Mouse (Mus musculus): ENCODE data around the gene Spty2d1.

Spty2d1 gene

GRCm38 (mm10) chr7:47022482-47022881, 14.3 kb upstream of the Spty2d1 start:
- no peak for DNase-seq (ENCODE audit: low read depth, low spot score)

DNA sequence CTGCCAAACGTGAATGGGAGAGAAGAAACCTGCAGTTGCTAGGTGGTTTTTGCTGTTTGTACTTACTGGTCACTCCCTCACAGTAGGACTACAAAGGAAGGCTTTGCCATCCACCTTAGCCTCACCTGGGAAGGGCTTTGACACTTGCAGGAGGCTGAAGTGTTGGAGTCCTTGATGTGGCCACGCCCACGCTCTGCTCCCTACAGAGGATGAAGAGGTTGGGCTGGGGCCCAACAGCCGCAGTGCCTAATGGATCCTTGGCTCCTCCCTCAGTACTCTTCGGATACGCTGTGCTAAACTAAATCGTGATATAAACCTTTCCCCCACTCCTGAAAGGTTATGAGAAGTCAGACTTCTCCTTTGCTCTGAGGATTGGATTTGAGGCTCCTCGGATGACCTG, 12.7 kb upstream of the Spty2d1 start:
- no peak for DNase-seq (ENCODE audit: low read depth, low spot score)

GRCm38 (mm10) chr7:47019641-47020040, 11.4 kb upstream of the Spty2d1 start:
- no peak for DNase-seq (ENCODE audit: low read depth, low spot score)

GRCm38 (mm10) chr7:47017146-47017545, 8.9 kb upstream of the Spty2d1 start:
- DNase-seq (ENCODE audit: low read depth, low spot score), result no peak

DNA sequence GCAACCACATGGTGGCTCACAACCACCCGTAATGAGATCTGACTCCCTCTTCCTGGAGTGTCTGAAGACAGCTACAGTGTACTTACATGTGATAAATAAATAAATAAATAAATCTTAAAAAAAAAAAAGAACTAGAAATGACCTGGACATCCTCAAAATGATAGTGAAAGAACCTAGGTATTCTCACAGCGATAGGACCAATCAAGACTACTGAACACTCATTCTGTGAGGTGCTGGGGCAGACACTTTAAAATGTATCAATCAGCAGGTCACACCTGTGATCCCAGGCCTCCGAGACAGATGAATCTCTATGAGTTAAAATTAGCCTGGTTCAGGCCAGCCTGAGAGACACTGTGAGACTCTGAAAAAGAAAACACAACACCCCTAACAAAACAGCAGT, 8.4 kb upstream of the Spty2d1 start:
- DNase-seq (ENCODE audit: low read depth, low spot score), result no peak

DNA sequence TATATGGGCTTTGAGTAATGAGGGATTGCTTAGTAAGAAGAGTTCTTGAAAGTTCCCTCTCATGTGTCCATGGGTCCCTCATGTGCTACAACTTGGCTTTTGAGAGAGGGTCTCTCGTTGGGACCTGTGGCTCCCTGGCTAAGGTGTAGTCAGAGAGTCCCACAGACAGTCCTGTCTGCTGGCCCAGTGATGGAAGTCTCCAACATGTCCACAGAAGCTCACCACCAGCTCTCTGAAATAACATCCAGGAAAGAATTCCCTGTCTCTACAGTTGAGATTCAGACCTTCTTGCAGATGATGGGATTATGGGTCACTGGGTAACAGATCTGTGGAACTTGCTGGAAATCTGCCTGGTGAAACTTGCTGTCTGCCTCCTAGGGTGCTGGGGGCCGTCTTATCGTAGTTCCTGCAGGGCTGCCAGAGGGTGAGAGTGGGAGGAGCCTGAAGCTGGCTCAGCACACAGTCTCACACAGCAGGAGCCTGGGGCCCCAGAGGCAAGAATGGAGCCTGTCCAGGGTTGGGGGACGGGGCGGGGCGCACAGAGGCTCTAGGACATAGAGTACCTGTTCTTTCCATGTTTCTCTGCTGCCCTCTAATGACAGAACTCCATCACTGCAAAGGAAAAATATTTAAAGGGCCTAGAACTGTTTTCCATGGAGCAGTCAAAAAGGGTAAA, 7.3 kb upstream of the Spty2d1 start:
- peak; percentile 79 for DNase-seq (ENCODE audit: low read depth, low spot score)

DNA sequence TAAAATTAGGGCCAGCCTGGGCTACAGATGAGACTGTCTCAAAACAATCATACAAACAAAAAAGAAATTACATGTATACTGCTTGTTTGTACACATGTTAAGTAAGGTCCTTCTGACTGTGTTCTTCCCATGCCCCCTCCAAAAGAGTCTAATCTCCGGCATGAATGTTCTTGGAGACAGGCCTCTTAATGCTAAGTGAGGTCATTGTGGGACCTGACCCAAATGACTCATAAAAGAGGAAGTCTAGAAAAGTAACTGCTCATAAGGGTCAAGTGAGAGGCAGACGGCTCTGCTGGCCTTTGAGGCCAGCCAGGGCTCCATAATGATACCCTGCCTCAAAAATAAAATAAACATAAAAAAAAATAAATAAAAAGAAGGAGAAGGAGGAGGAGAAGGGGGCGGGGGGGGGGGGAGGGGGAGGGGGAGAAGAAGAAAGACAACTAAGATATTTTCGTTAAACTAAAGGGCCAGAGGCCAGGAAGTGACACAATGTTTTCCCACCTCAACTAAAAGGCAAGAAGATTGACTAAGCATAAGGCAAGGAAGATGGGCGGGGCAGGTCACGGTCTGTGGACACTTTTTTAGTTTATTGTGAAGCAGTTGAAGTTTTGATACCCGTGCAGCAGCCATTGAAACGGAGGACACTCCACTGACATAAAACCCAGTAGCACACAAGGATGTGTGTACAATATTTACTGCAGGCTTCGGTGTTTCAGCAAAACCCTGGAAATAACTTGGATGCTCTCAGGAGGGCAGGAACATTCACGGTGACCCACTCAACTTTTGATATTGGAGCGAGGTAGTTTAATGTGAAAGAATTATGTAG, 6.6 kb upstream of the Spty2d1 start:
- DNase-seq (ENCODE audit: low read depth, low spot score), result no peak

DNA sequence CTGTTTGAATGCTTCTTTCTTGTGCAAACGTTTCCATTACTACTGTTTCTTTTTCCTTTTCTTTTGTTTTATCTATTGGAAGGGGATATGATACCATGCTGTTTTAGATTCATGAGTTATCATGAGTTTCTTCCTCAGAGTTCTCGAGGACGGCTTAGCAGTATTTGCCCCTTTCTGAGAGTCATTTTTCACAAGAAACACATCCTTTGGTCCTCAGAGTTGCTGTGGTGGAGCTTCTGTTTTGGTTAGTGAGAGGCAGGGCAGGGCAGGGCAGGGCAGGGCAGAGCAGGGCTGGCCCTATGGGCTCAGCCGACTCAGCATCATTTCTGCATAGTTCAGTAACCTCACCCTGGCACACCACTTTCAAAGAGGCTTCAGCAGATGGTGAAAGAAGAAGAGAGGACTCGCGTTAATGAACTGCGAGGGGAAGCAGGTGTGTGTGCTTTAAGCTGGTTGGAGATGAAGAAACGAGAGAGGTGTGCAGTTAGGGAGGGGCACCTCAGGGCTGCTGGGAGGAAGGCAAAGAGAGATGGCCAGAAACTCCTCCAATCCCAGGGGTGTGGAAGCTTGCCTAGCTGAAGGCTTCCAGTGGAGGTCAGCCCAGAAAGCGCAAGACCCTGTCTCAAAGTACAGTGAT, 5.0 kb upstream of the Spty2d1 start:
- no peak for DNase-seq (ENCODE audit: low read depth, low spot score)

GRCm38 (mm10) chr7:47007818-47008167, 418 bp downstream of the Spty2d1 start:
- DNase-seq (ENCODE audit: low read depth, low spot score), result peak; percentile 66

DNA sequence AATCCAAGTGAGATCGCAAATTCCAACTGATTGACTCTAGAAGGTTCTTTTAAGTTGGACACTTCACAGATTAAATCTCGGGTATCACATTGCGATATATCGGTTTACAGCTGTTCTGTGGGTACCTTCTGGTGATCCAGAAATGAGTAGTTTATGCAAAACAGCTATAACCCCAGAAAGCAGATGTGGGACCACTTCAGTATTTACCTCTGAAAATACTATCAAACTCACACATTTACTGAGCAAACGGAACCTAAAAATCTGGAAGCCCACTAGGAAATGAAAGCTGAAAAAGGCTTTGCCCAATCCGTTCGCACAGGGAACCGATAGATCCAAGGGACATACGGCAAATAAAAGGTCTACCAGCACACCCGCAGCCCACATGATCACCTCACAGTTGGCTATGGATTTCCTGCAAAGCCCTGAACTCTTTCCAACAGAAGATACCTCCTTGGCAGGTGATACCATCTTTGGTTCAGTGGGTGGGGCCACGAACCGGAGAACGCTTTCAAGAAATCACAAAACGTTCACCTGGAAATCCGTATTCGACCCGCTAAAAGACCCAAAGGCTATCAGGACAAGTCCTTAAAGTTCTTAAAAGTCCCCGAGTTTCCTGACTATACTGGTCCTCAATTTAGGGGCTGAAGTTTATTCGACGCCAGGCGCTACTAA, 966 bp downstream of the Spty2d1 start:
- peak; percentile 41 for DNase-seq (ENCODE audit: low read depth, low spot score)

DNA sequence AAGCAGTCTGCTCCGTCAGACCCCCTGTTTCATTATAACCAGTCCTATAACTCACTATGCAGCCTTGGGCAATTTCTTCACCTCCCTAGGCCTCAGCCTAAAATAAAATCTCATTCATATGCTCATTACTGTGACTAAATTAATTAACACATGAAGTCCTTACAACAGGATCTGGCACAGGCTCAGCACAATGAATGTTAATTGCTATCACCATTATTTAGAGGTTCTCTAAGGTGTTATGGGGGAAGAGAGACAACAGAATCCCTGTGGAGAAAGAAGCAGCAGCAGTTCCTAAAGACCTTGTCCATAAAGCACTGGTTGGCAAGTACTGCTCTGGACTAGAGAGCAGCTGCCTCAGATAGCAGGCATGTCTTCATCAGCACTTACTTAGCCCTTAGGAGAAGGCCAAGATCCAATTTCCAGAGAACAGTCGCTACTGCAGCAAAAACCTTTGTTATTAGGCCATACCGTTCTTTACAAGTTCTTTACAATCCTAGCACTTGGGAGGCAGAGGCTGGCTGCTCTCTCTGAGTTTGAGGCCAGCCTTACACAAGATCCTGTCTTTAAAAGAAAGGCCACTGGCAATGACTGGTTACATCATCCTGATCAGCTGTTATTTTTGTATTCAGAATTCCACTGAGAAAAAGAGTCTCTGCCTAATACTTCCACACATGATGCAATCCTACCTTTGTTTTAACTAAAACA, 4.6 kb downstream of the Spty2d1 start:
- DNase-seq (ENCODE audit: low read depth, low spot score), result no peak

DNA sequence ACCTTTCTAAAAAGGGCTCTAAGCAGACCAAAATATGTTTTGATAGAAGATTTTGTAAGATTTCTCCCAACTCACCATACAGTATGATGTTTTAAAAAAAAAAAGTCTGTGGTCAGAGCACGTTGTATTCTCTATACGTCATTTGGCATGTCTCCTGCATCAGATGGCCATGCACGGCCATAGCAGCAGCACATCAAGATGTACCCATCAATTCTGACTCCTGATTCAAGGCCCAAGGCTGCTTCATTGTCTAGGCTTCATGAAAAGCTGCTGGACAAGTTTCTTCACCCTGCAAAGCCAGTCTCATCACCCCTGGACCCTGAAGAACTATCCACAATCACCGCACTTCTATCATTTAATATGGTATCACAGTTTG, 6.3 kb downstream of the Spty2d1 start:
- DNase-seq (ENCODE audit: low read depth, low spot score), result no peak

DNA sequence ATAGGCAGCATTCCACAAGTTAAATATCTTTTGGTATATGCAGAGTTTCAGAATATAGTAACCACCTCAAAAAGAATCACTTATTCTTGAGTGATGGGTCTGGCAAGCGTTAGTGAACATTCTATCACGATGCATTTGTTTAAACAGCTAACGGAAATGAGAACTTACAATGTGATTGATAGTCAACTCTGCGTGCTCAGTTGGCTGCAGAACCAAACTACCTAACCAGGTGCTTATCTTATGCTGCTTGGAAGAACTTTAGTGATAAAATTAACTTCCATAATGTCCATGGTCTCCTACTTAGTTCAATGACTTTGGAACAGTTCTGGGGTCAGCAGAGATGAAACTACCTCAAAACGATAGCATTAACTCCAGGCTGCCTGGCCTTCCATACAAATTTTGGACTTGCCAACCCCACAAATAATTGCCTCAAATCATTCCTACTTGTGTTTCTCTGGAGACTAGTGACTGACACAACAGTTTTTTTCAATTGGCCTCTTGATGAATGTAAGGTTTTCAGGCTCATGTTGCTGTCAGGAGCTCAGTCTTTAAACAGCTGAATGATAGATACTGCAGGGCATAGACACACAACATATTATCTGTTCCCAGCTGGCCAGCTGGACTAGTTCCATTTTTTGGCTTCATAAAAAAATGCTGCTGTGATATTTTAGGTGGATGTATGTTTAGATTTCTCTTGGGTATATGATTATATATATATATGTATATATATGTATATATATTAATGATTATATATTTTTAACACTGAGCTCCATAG, 6.9 kb downstream of the Spty2d1 start:
- no peak for DNase-seq (ENCODE audit: low read depth, low spot score)

DNA sequence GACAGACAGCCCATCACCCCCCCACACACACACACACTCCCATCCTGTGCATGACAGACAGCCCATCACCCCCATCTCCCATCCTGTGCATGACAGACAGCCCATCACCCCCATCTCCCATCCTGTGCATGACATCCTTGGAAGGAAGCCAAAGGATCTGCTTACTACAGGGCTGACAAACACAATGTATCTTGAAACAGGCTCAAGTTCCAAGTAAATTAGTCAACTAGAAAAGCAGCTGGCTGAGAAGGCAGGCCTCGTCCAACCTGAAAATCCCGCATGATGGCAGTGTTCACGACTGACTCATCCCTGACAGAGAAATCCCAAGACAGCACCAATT, 7.6 kb downstream of the Spty2d1 start:
- no peak for DNase-seq (ENCODE audit: low read depth, low spot score)

DNA sequence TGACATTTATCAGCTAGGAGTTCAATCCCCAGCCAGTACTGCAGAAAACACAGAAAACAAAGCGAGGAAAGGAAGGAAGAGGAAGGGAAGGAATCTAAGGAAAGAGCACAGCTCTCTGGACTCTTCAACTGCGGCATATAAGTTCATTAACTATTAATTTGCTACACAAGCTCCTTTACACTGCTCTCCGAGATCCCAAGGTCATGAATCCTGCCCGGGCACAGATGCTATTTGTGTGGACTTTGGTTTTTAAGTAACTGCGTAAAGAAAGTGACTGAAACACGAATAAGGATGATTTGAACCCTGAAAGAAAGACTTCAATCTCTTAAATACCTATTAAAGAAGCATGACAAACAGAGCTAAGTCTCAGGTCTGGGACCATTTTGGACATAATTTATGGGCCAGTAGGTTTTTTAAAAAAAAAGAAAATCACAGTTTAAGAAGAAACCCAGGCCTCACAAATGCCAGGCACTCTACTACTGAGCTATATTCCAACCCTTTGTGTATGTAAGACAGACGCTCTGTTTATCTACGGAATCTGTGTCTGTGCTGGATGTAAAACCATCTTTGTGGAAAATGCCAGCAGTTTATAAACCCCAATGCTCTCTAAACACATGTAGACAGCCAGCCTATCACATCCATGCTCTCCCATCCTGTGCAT, 8.1 kb downstream of the Spty2d1 start:
- DNase-seq (ENCODE audit: low read depth, low spot score), result no peak

DNA sequence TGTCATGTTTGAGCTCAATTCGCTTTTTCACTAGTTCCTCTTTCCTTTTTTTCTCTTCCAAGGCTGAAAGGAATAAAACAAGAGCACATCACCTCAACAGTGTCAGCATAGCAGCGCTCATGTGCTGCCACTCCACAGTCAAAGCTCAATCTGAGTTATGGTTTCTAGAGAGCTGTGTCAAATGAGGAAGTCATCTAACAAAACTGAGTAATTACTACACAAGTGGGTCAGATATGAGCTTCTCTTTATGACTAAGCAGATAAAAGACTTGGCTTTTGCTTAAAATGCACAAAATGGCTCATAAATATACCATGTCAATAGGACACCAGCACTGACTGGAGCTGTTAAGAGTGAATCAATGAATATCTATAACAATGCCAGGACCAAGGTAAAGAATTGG, 9.3 kb downstream of the Spty2d1 start:
- no peak for DNase-seq (ENCODE audit: low read depth, low spot score)

- no peak for DNase-seq (ENCODE audit: low read depth, low spot score)
These were observed 10.4 kb downstream of the Spty2d1 start for GRCm38 (mm10) chr7:46997644-46998395.

DNA sequence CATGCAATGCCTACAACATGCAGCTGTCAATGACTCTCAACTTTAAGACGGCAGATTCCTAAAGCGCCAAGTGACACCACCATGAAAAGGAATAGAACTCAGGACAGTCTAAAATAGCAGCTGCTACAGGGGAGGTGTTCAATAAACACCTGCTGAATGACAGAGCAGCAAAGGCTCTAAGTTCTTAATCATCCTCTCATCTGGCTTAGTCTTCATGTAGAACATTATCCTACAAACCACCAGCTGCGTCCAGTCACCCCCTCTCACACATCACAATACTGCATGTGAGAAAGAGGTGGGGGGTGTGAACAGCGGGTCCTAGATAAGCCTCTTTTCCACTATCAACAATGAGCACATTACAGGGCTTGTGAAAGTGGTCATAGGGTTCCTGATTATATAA, 11.2 kb downstream of the Spty2d1 start:
- DNase-seq (ENCODE audit: low read depth, low spot score), result no peak

DNA sequence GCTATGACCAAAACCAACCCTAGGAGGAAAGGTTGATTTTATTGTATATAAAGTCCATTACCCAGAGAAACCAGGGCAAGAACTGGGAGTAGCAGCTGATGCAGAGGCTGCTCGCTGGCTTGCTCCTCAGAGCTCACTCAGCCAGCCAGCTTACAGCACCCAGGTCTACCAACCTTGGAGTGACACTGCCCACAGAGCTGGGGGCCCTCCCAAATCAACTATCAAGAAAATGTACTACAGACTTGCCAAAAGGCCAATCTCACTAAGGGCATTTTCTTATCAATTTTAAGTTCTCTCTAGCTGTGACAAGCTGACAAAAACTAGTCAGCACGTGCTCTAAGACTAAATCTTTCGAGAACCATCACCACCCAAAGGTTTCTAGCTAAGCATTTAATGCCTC, 12.7 kb downstream of the Spty2d1 start:
- no peak for DNase-seq (ENCODE audit: low read depth, low spot score)

DNA sequence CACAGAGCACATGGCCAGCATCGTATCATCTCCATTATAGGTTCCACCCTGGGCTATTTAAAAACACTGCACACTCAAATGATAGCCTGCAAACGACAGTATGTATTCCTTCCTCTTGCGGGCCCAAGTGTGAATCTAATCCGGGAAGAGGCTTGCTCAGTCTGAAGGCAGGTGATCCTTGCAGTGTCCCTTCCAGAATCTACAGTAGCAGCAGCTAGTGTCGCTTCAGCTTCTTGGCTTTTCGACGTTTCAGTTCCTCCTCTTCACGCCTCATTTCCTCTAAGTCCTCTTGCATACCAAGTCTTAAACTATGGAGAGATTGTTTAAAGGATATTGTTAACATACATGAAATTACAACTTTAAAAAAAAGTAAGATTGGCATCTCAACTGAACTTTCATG, 15.1 kb downstream of the Spty2d1 start:
- no peak for DNase-seq (ENCODE audit: low read depth, low spot score)
